Mouse (Mus musculus) natural killer cell, adult 2 months (primary cell): ENCODE data around the gene Gm3685.
"Not testable (repeated sequence)": the region's sequence is repeated elsewhere in the genome, so short reads cannot be mapped to it uniquely, and the experiment has no call there.

Experiments
- DNase-seq, 2 experiments: peaks; one replicate each; pipeline ENCODE4 v3.0.0; 2022; ENCODE audit warnings: low spot score in 2 of 2

The Gm3685 gene

GRCm38 (mm10) chr14:7044870-7045269 lies at the start of gene Gm3685:
Gm3685 (minus strand) TSS chr14:7044970.
- not testable (repeated sequence) for DNase-seq

- DNase-seq: not testable (repeated sequence)
Observed at GRCm38 (mm10) chr14:7026781-7027749, 17.7 kb downstream of the Gm3685 start, which contains the start of gene Gm10406. Gm10406 (minus strand) TSS chr14:7027449.

- DNase-seq: not testable (repeated sequence)
Observed at GRCm38 (mm10) chr14:7026274-7026673, 18.5 kb downstream of the Gm3685 start.
